Mouse (Mus musculus) bone marrow, adult 2 months (tissue): Measurements from ENCODE around the gene Wdpcp. TPM values are rescaled to one million over a fixed set of nuclear protein-coding genes. Genes with fewer than 3 reads are reported as not detected.
A peak's percentile ranks its signal among the peaks of the same experiment; 100 is the strongest.

Source experiments
- H3K27ac ChIP-seq: fragments of 200-500 bp; 2 replicates; pipeline ENCODE4 v1.5.1; 2012; ENCODE audit warnings: low read depth, mild to moderate bottlenecking, control low read depth, inconsistent platforms, low read length; ENCODE audit not compliant: control insufficient read depth, poor library complexity, insufficient read depth
- H3K4me1 ChIP-seq: fragments of 200-500 bp; 2 replicates; pipeline ENCODE4 v1.6.1; 2011; ENCODE audit warnings: low read length; ENCODE audit not compliant: control insufficient read depth, insufficient read depth
- H3K4me3 ChIP-seq: fragments of 200-500 bp; replicated peaks from 2 replicates; pipeline ENCODE3; 2011; ENCODE audit warnings: mild to moderate bottlenecking, low read depth, low read length, control low read depth; ENCODE audit not compliant: control insufficient read depth
- CTCF ChIP-seq: fragments of 200-500 bp; IDR thresholded peaks from 2 replicates; pipeline ENCODE4 v1.5.1; 2011; ENCODE audit warnings: low read length, control low read depth; ENCODE audit not compliant: control insufficient read depth, insufficient read depth
- POLR2A ChIP-seq: fragments of 200-500 bp; IDR thresholded peaks from 2 replicates; pipeline ENCODE4 v1.6.1; 2011; ENCODE audit warnings: low read depth, mild to moderate bottlenecking, control low read depth, low read length, borderline replicate concordance; ENCODE audit not compliant: control insufficient read depth
- WGBS: fragments of 180-500 bp; shearing (Covaris S2); methylation state at CpG from one replicate; pipeline ENCODE4 v1.1.7; 2018; 5-methylcytosine and 5-hydroxymethylcytosine counted together
- polyA plus RNA-seq: library from polyadenylated mRNA; stranded (reverse); fragments of >200 nt; gene quantifications from 2 replicates; pipeline ENCODE4 v1.2.4, GENCODE M21; 2011; ENCODE audit warnings: low replicate concordance; ENCODE audit not compliant: missing spikeins, insufficient read depth, insufficient read length

Wdpcp gene
- polyA plus RNA-seq, 1 experiment = 1.6 TPM

- Histone ChIP-seq H3K27ac (no peak overlapping the region), H3K4me1 (no peaks in the 10 kb centered on the region), H3K4me3 (no peak overlapping the region)
- WGBS = 41% methylated on average over 4 of the region's 4 CpGs
- TF ChIP-seq POLR2A = no peak
- no peak for TF ChIP-seq CTCF
These were observed 8.3 kb upstream of the Wdpcp start for GRCm38 (mm10) chr11:21563617-21564325.

GRCm38 (mm10) chr11:21564681-21565405 lies 7.2 kb upstream of the Wdpcp start:
- H3K4me3 ChIP-seq = no peak overlapping the region
- WGBS = 88% methylated on average over 9 of the region's 9 CpGs

GRCm38 (mm10) chr11:21566934-21567333 lies 5.1 kb upstream of the Wdpcp start:
- TF ChIP-seq POLR2A (no peak), CTCF (no peak)
- H3K27ac ChIP-seq = no peak overlapping the region
- 87% methylated on average over 6 of the region's 6 CpGs for WGBS
- H3K4me3 ChIP-seq = no peak overlapping the region
- H3K4me1 ChIP-seq = peaks cover 3% of the 10 kb centered on the region

More at GRCm38 (mm10) chr11:21564681-21565405, 7.2 kb upstream of the Wdpcp start:
- H3K4me1 ChIP-seq = peaks cover 1% of the 10 kb centered on the region
- H3K27ac ChIP-seq = no peak overlapping the region
- no peak for TF ChIP-seq CTCF
- TF ChIP-seq POLR2A = no peak

DNA sequence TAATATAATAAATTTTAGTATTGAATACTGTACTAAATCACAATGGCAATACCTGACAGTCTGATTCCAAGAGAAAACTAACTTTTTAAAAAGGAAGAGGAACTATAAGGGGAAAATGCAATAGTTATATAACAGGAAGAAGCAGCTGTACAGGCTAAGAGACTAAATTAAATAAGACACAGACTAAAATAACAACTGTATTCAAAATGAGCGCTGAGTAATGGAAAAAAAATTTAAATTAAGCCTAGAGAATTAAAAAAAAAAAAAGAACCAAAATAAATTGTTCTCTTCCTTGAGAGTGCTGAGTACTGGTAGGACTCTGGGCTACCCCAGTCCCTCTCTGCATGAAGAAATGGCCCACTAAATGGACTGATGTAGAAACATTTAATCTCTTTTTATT lies 4.3 kb upstream of the Wdpcp start:
- no peak for TF ChIP-seq CTCF
- no peak for TF ChIP-seq POLR2A
- Histone ChIP-seq H3K27ac (no peak overlapping the region), H3K4me3 (no peak overlapping the region), H3K4me1 (peaks cover 3% of the 10 kb centered on the region)
- 15% methylated on average over 1 of the region's 1 CpGs for WGBS

DNA sequence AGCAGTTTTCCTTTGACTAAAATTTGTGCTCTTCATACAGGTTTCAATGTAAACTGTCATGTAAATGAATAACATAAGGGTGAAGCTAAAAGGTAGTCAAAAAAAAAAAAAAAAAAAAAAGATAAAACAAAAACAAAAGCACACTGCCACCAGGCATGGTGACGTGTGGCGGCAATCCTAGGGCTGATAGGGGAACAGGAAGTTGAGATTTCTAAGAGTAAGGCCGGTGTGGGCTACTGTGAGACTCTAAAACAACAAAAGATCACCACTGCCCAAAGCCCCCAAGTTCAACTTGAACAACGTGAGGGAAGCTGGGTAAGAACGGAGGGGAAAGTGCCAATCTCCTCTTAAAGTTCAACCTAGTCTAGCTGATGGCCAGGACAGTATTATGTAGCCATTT lies 3.0 kb upstream of the Wdpcp start:
- peaks cover 3% of the 10 kb centered on the region for H3K4me1 ChIP-seq
- H3K4me3 ChIP-seq = no peak overlapping the region
- TF ChIP-seq CTCF (no peak), POLR2A (no peak)
- peak overlapping the region; percentile 20; the same call in 1 of the 2 replicates for H3K27ac ChIP-seq
- 0% methylated on average over 5 of the region's 5 CpGs for WGBS

DNA sequence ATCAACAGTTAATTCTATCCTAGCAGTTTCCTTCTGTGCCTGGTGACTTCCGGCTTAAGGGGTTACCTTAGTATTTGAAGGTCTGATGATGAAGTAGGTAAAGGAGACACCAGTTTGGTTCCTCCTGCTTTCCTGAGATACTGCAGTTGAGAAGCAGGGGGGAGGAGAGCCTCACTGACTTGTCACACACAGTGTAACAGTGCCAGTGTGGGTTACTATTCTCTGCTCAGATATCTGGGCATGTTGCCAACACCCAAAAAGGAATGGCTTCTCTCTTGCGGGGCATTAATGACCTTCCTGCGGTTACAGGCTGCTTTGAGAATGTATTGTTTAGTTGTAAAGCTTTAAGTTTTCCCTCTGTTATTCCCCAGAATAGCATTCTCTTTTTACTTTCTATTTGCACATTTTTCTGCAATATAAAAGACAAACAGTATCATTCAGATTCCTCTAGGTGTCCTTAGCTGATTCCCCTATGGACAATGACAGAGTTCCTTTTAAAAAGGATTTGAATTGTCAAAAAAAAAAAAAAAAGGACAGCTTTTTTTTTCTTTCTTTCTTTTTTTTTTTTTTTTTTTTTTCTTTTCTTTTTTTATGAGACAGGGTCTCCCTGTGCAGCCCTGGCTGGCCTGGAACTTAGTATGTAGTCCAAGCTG lies 2.5 kb upstream of the Wdpcp start:
- Histone ChIP-seq H3K4me1 (peaks cover 3% of the 10 kb centered on the region), H3K27ac (peak overlapping the region; percentile 39; the same call in 1 of the 2 replicates), H3K4me3 (no peak overlapping the region)
- TF ChIP-seq CTCF (no peak), POLR2A (no peak)
- under 1% methylated on average over 3 of the region's 3 CpGs for WGBS

DNA sequence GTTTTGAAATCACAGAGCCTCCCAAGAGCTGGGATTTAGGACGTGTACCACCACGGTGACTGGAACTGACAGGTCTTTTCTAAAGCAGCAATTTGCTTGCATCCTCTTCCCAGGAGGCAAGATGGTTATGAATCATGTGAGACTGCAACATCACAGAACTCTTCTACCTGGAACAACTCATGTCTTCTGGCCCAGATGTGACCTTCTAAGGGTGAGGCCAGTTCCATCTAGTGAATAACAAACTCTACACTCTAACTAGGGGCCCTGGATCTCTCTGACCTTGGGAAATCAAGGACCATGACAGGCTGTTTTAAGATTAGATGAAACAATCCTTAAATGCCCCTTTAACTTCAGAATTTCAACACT lies 1.9 kb upstream of the Wdpcp start:
- 38% methylated on average over 2 of the region's 2 CpGs for WGBS
- Histone ChIP-seq H3K27ac (no peak overlapping the region), H3K4me3 (no peak overlapping the region), H3K4me1 (peaks cover 3% of the 10 kb centered on the region)
- TF ChIP-seq POLR2A = no peak
- no peak for TF ChIP-seq CTCF

DNA sequence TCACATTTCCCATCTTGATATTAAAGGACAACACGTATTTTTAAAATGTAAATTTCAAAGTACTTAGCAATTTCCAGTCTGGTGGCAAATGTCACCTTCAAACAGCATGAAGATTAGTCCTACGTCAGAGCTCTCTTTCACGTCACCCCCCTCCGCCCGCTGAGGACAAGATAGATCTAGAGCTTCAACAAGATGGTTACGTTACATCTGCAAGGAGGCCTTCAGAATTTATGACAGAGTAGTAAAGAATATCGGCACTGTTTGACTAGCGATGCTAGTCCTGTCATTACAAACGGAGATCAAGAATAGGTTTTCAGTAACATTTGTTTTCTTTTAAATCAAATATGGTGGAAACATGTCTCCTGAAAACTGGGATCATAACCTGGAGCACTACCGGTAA lies 1.1 kb upstream of the Wdpcp start:
- no peak overlapping the region for H3K27ac ChIP-seq
- peaks cover 3% of the 10 kb centered on the region for H3K4me1 ChIP-seq
- 11% methylated on average over 10 of the region's 10 CpGs for WGBS
- TF ChIP-seq CTCF (no peak), POLR2A (no peak)
- peak overlapping the region; percentile 49 for H3K4me3 ChIP-seq
